Mouse (Mus musculus) cerebellum, adult 8-10 months (tissue): ENCODE results near the gene Gng7.

ENCODE experiments used
- DNase-seq: peaks from one replicate; pipeline ENCODE4 v3.0.0; 2022

Gene Gng7

GRCm38 (mm10) chr10:80921923-80922322, 92.8 kb downstream of the Gng7 start:
- no peak for DNase-seq

DNA sequence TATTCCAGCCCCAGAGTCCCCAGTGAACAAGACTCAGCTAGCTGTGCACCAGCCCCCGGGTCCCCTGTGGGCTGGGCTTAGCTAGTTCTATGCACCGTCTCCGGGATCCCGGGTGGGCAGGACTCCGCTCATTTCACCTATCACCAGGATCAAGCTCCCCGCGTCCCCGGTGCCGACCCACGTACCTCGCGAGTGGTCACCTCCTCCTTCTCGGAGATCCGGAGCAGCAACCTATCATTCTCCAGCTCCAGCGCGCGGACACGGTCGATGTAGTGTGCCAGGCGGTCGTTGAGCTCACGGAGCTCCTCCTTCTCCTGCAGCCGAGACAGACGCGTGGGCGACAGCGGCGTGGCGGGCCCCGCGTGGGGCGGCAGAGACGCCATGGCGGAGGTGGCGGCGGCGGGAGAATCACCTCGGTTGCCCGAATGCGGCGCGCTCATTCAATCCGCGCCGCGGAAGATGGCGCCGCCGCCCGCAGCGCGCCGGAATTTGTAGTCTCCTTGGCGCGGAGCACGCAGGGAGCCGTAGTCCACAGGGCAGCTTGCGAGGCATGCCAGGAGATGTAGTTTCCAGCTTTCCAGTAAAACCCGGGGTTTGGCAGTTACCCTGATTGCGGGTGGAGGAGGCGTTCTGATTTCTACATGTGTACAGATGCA, 96.8 kb downstream of the Gng7 start, which contains the start of gene Lmnb2:
TSS of gene Lmnb2 (minus strand) at position 467 of the 656 bp plus-strand sequence.
- DNase-seq = peak; percentile 82

DNA sequence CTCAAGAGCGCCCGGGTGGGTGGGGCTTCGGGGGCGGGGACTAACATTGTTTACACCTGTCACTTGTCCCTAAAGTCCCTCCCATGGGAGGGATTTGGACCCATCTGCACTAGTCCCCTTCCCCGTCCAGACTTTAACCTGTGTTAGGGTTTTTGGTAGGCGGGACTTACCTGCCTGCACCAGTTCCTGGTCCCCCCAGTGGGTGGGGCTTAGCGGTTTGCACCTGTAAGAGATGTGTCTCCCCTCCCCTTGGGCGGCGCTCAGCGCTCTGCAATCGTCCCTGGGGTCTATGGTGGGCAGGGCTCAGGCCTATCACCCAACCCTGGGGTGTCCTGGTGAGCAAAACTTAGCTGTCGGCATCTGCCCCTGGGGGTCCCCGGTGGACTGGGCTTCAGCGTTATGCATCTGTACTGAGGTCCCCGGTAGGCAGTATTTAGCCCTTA, 97.4 kb downstream of the Gng7 start:
- no peak for DNase-seq

DNA sequence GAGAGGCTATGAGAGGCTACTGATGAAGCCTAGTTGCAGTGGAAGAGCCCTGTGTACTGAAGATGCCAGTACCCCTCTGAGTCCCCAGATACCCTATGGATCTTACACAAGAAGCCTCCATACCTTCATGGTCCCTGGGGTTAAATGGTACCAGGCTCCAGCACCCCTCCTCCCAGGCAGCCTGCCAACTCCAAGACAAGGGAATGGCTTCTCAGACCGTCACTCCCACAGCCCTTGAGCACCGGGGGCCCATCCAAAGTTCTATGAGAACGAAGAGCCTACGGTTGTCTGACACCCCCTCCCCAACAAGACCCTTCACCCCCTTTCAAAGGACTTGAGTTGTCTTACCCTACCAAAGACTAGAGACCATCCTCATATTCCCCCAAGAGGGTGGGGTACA, 99.0 kb downstream of the Gng7 start:
- DNase-seq = no peak

DNA sequence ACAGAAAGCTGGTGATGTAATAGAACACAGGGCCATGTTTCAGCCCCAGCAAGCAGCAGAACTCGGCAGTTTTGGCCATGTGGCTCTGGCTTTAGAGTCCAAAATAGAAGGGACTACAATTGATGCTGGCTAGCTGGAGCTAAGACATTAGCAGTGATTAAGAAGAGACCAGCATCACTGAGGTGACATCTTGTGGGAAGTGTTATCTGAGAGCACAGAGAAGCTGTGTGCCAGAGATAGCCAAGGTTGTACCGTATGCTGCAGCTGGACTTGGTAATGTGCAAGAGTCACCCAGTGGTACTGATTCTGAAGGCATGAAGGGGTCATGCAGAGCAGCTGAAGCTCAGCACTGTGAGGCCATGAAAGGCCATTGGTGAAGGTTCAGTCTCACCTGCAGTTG, 99.5 kb downstream of the Gng7 start:
- DNase-seq = no peak

DNA sequence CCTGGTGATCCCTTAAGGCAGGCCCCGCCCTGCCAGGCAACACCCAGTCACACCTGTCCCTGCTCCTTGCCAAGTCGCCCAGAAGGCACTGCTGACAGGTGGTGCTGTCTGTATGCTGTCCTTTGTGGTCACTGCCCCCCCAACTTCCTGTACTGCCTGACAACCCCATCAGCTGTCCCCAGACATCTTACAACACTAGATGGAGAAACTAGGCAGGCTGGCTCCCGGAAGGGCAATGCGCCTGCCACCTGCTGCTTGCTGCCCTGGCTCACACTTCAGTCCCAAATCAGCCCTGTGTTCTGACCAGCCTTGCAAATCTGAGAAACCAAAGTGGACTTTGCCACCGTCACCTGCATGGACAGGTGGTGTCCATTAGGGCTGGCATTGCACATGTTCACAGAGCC, 100.5 kb downstream of the Gng7 start:
- peak; percentile 79 for DNase-seq

DNA sequence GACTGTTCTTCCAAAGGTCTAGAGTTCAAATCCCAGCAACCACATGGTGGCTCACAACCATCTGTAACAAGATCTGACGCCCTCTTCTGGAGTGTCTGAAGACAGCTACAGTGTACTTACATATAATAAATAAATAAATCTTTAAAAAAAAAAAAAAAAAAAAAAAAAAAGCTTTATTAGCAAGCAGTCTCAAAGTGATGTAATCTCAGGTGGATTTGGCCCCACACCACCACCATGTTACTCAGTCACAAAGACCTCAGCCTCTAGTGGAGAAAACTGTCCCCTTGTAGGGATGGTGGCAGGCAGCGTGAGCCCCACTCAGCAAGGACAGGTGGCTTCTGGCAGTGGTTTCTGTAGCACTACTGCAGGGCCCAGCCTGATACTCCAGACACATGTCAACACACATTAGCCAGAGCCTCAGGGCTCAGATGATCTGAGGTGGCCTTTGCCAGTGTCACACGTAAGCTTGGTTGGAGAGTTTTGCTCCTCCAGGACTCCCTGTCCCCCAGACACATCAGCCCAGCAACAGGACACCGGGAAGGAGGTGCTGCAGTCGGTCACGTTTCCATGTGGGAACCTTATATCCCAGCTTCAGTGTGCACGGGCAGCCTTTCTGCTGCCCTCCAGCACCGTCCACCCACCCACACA, 101.3 kb downstream of the Gng7 start:
- no peak for DNase-seq

GRCm38 (mm10) chr10:80911891-80912290, 102.9 kb downstream of the Gng7 start:
- DNase-seq = no peak

DNA sequence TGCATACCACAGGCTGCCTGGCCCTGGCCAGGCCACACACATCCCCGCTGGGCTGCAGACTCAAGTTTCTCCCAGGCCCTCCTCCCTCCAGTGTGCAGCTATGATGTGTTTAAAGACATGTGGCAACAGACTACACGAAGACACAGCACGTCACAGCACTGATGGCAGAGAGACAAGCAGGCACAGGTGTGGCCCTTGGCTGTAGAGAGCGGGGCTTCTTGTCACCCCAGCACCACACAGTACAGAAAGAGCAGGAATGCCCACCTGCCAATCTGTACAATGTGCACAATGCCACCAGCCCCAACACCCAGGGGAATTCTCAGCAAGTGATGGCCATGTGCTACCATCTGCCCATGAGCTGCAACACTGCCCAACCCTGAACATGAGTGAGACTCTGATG, 103.4 kb downstream of the Gng7 start:
- no peak for DNase-seq

DNA sequence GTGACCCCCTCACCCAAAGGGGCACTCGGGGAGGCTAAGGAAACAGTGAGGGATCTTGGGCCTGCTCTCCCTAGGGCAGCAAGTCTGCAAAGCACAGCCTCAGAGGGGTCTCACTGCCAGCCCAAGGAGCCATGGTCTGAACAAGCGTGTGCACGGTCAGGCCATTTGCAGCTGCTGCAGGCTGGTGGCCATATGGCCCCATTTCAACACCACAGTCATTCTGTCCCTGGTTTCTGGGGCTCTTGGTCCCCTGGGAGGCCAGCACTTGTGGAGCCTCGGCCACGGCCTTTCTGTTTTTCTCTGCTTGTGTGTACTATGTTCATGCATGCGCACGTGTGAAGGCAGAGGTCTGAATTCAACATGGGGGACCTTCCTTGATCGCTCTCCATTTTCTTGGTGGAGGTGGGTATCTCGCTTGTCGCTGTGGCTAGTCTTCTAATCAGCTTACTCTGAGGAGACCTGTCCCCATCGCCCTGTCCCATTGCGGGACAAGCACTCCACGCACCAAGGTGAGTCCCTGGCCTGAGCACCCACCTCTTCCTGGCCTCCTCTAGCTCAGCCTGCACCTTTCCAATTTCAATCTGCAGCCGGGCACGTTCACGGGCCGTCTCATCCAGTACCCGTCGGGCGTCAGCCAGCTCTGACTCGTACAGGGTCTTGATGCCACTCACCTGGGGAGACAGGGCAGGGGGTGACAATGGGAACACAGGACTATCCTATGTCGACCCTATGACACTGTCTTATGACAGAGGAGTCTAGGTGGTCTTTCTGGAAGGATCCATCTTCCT, 105.2 kb downstream of the Gng7 start:
- DNase-seq = no peak

GRCm38 (mm10) chr10:80904709-80905108, 110.0 kb downstream of the Gng7 start:
- DNase-seq = no peak

GRCm38 (mm10) chr10:80904004-80904693, 110.6 kb downstream of the Gng7 start:
- DNase-seq = no peak

GRCm38 (mm10) chr10:80903282-80903681, 111.5 kb downstream of the Gng7 start:
- no peak for DNase-seq

DNA sequence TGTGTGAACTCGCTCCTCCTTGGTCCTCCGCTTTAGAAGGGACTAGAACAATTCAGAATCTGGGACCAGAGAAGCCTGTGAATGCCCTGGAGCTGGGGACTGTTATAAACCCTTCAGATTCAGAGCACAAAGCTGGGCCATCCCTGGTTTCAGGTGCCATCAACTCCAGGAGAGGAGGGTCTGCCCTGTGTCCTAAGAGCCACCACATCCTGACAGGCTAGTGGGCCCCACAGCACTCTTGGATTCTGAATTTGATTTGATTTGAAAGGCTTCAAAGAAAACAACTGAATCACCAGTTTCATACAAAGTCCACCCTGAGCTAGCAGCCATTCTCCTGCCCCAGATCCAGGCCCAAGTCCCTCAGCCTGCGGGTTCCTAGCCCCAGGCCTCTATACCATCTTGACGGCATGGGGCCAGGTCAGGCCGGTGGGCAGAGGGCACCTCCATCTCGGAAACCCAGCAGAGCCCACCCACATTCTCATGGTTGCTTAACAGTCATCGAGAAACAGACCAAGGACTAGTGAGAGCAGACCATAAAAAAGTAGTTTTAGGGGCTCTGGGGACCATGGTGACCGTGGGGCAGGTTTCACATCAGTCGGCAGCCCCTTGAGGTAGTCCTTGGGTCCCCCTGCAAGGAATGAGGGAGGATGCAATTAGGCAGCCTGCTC, 112.3 kb downstream of the Gng7 start:
- DNase-seq = no peak

- DNase-seq = peak; percentile 53
These were observed 113.1 kb downstream of the Gng7 start for GRCm38 (mm10) chr10:80901409-80902272.

GRCm38 (mm10) chr10:80900318-80901247, 114.2 kb downstream of the Gng7 start, which contains the start of gene Timm13:
Timm13 (minus strand) TSS chr10:80900969.
- DNase-seq = peak; percentile 97

DNA sequence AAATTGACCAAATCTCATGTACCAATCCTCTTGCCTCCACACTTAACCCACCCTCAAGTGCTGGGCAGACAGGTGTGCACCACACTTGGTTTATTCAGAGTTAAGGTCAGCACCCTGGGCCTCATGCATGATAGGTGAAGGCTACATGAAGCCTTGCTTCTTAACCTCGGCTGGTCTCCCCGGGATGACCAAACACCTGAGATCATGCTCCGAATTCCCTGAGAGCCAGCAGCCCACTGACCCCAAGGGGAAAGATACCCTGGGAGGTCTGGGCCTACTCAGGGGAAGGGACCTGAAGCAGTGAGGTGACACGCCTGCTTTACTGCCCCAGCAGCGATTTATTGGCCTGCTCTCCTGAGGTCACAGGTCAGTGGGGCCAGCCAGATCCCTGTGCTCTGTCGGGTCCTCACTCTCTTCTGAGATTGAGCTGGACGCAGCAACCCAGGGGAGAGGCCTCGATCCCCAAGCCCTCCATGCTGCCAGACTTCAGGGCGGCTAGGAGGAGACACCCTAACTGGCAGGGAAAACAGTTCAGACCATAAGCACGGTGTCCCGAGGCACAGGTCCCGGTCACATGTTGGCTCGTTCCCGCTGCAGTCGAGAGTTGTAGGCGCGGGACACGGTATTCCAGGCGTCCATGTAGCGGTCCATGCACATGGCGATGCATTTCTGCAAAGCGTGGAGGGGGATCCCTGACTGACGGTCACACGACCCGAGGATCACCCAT, 115.0 kb downstream of the Gng7 start:
- DNase-seq = peak; percentile 47

DNA sequence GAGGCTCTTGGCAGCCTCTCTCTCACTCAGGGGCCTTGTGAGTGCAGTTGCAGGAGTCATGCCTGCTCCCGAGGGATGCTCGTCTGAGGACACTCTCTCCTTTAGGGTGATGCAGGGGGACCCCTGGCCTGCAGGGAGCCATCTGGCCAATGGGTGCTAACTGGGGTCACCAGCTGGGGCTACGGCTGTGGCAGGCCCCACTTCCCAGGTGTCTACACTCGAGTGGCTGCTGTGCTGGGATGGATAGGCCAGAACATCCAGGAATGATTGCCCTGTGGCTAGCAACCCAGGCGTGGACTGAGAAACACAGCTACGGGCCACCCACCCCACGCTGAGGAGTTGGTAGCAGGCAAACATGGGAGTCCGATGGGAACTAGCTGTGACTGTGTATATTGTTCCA, 115.7 kb downstream of the Gng7 start:
- no peak for DNase-seq
